Mouse (Mus musculus) midbrain, embryonic 10.5 days (tissue): Measurements from ENCODE around the gene Mnat1. TPM values are rescaled to one million over a fixed set of nuclear protein-coding genes. Genes with fewer than 3 reads are reported as not detected.

ENCODE experiments used
- DNase-seq: peaks from one replicate; pipeline ENCODE4 v3.0.0-alpha.2; 2017; ENCODE audit warnings: low spot score
- H3K27ac ChIP-seq: fragments of 300-500 bp; sonication (generic); replicated peaks from 2 replicates; pipeline ENCODE4 v1.5.1; 2016; ENCODE audit warnings: mild to moderate bottlenecking
- H3K27me3 ChIP-seq: fragments of 300-500 bp; sonication (generic); 2 replicates; pipeline ENCODE4 v1.6.1; 2016; ENCODE audit warnings: low read depth, mild to moderate bottlenecking; ENCODE audit not compliant: poor library complexity, severe bottlenecking
- H3K36me3 ChIP-seq: fragments of 300-500 bp; sonication (generic); 2 replicates; pipeline ENCODE4 v1.6.1; 2016; ENCODE audit warnings: mild to moderate bottlenecking, moderate library complexity
- H3K4me1 ChIP-seq: fragments of 300-500 bp; sonication (generic); 2 replicates; pipeline ENCODE4 v1.6.1; 2016
- H3K4me3 ChIP-seq: fragments of 300-500 bp; sonication (generic); 2 replicates; pipeline ENCODE4 v1.5.1; 2016; ENCODE audit warnings: mild to moderate bottlenecking, moderate library complexity
- H3K9me3 ChIP-seq: fragments of 300-500 bp; sonication (generic); replicated peaks from 2 replicates; pipeline ENCODE4 v1.6.1; 2016; ENCODE audit warnings: mild to moderate bottlenecking
- WGBS: fragments of 180-500 bp; shearing (Covaris S2); methylation state at CpG from one replicate; pipeline ENCODE4 v1.1.7; 2016; 5-methylcytosine and 5-hydroxymethylcytosine counted together
- polyA plus RNA-seq: library from polyadenylated mRNA; unstranded; fragments of >200 nt; fragmentation: Nextera tagmentation; extraction: Ambion mirVana; gene quantifications from 2 replicates; pipeline ENCODE4 v1.2.1, GENCODE M21; 2016

Mnat1 gene
- polyA plus RNA-seq, 1 experiment from 2014 or later = 35.3 TPM

GRCm38 (mm10) chr12:73162408-73163181, 39.1 kb downstream of the Mnat1 start:
- H3K9me3 ChIP-seq = peaks cover 6% of the 10 kb centered on the region; the same call in 1 of the 2 replicates
- WGBS = 81% methylated on average over 13 of the region's 13 CpGs
- H3K4me3 ChIP-seq = no peak overlapping the region
- no peaks in the 10 kb centered on the region for H3K27me3 ChIP-seq
- 0 out of 2 replicates have a peak, but pooled peaks cover 7% of the 10 kb centered on the region for H3K36me3 ChIP-seq
- 0 out of 2 replicates have a peak, but pooled peaks cover 3% of the 10 kb centered on the region for H3K4me1 ChIP-seq
- no peak for DNase-seq
- H3K27ac ChIP-seq = no peak overlapping the region

GRCm38 (mm10) chr12:73170794-73171193, 47.3 kb downstream of the Mnat1 start:
- Histone ChIP-seq H3K4me1 (no peaks in the 10 kb centered on the region), H3K36me3 (peaks cover 19% of the 10 kb centered on the region), H3K4me3 (no peak overlapping the region), H3K9me3 (peaks cover 2% of the 10 kb centered on the region; the same call in 1 of the 2 replicates), H3K27ac (no peak overlapping the region), H3K27me3 (no peaks in the 10 kb centered on the region)
- WGBS = 91% methylated on average over 6 of the region's 6 CpGs
- no peak for DNase-seq

- WGBS = 68% methylated on average over 8 of the region's 8 CpGs
- no peaks in the 10 kb centered on the region for H3K27me3 ChIP-seq
- H3K27ac ChIP-seq = no peak overlapping the region
- no peak overlapping the region for H3K4me3 ChIP-seq
- peaks cover 22% of the 10 kb centered on the region for H3K36me3 ChIP-seq
- no peak for DNase-seq
- H3K9me3 ChIP-seq = no peaks in the 10 kb centered on the region
- no peaks in the 10 kb centered on the region for H3K4me1 ChIP-seq
Measured at GRCm38 (mm10) chr12:73183896-73184295, 60.4 kb downstream of the Mnat1 start.

- H3K4me1 ChIP-seq = no peaks in the 10 kb centered on the region
- no peaks in the 10 kb centered on the region for H3K36me3 ChIP-seq
- WGBS = 94% methylated on average over 6 of the region's 6 CpGs
- DNase-seq = no peak
- no peaks in the 10 kb centered on the region for H3K9me3 ChIP-seq
- H3K27me3 ChIP-seq = no peaks in the 10 kb centered on the region
- no peak overlapping the region for H3K27ac ChIP-seq
- no peak overlapping the region for H3K4me3 ChIP-seq
Measured at GRCm38 (mm10) chr12:73197363-73197762, 73.8 kb downstream of the Mnat1 start.

GRCm38 (mm10) chr12:73198451-73198850, 74.9 kb downstream of the Mnat1 start:
- no peak overlapping the region for H3K4me3 ChIP-seq
- H3K27me3 ChIP-seq = no peaks in the 10 kb centered on the region
- no peak overlapping the region for H3K27ac ChIP-seq
- 85% methylated on average over 1 of the region's 1 CpGs for WGBS
- no peaks in the 10 kb centered on the region for H3K9me3 ChIP-seq
- no peaks in the 10 kb centered on the region for H3K36me3 ChIP-seq
- H3K4me1 ChIP-seq = no peaks in the 10 kb centered on the region
- no peak for DNase-seq

- no peaks in the 10 kb centered on the region for H3K9me3 ChIP-seq
- no peak overlapping the region for H3K27ac ChIP-seq
- H3K36me3 ChIP-seq = no peaks in the 10 kb centered on the region
- no peak overlapping the region for H3K4me3 ChIP-seq
- H3K27me3 ChIP-seq = no peaks in the 10 kb centered on the region
- 71% methylated on average over 7 of the region's 7 CpGs for WGBS
- H3K4me1 ChIP-seq = no peaks in the 10 kb centered on the region
- DNase-seq = no peak
Measured at GRCm38 (mm10) chr12:73199375-73199774, 75.9 kb downstream of the Mnat1 start.

- Histone ChIP-seq H3K27me3 (no peaks in the 10 kb centered on the region), H3K4me1 (0 out of 2 replicates have a peak, but pooled peaks cover under 1% of the 10 kb centered on the region), H3K36me3 (no peaks in the 10 kb centered on the region), H3K4me3 (no peak overlapping the region), H3K27ac (no peak overlapping the region), H3K9me3 (no peaks in the 10 kb centered on the region)
- 58% methylated on average over 3 of the region's 3 CpGs for WGBS
- DNase-seq = no peak
Measured at GRCm38 (mm10) chr12:73201587-73201986, 78.1 kb downstream of the Mnat1 start.

GRCm38 (mm10) chr12:73205710-73206649, 82.5 kb downstream of the Mnat1 start:
- H3K4me3 ChIP-seq = no peak overlapping the region
- H3K27ac ChIP-seq = no peak overlapping the region
- no peaks in the 10 kb centered on the region for H3K36me3 ChIP-seq
- 87% methylated on average over 11 of the region's 11 CpGs for WGBS
- H3K27me3 ChIP-seq = no peaks in the 10 kb centered on the region
- H3K4me1 ChIP-seq = 0 out of 2 replicates have a peak, but pooled peaks cover 3% of the 10 kb centered on the region
- no peak for DNase-seq
- no peaks in the 10 kb centered on the region for H3K9me3 ChIP-seq

- no peaks in the 10 kb centered on the region for H3K36me3 ChIP-seq
- WGBS = 75% methylated on average over 4 of the region's 4 CpGs
- H3K27ac ChIP-seq = no peak overlapping the region
- 0 out of 2 replicates have a peak, but pooled peaks cover 3% of the 10 kb centered on the region for H3K4me1 ChIP-seq
- H3K4me3 ChIP-seq = no peak overlapping the region
- no peak for DNase-seq
- H3K9me3 ChIP-seq = no peaks in the 10 kb centered on the region
- H3K27me3 ChIP-seq = no peaks in the 10 kb centered on the region
Measured at GRCm38 (mm10) chr12:73207008-73207407, 83.5 kb downstream of the Mnat1 start.

GRCm38 (mm10) chr12:73207461-73207860, 83.9 kb downstream of the Mnat1 start:
- Histone ChIP-seq H3K36me3 (no peaks in the 10 kb centered on the region), H3K9me3 (no peaks in the 10 kb centered on the region), H3K27ac (no peak overlapping the region), H3K4me1 (0 out of 2 replicates have a peak, but pooled peaks cover 3% of the 10 kb centered on the region), H3K27me3 (no peaks in the 10 kb centered on the region), H3K4me3 (no peak overlapping the region)
- WGBS = 74% methylated on average over 1 of the region's 1 CpGs
- DNase-seq = no peak

- H3K36me3 ChIP-seq = no peaks in the 10 kb centered on the region
- H3K4me3 ChIP-seq = no peak overlapping the region
- 0 out of 2 replicates have a peak, but pooled peaks cover 3% of the 10 kb centered on the region for H3K4me1 ChIP-seq
- no peak overlapping the region for H3K27ac ChIP-seq
- no peaks in the 10 kb centered on the region for H3K27me3 ChIP-seq
- no peak for DNase-seq
- no peaks in the 10 kb centered on the region for H3K9me3 ChIP-seq
- 88% methylated on average over 4 of the region's 4 CpGs for WGBS
Measured at GRCm38 (mm10) chr12:73208518-73208917, 85.0 kb downstream of the Mnat1 start.

GRCm38 (mm10) chr12:73209117-73209516, 85.6 kb downstream of the Mnat1 start:
- WGBS = 68% methylated on average over 1 of the region's 1 CpGs
- H3K4me1 ChIP-seq = 0 out of 2 replicates have a peak, but pooled peaks cover 3% of the 10 kb centered on the region

More at GRCm38 (mm10) chr12:73209117-73209516, 85.6 kb downstream of the Mnat1 start:
- no peaks in the 10 kb centered on the region for H3K36me3 ChIP-seq
- no peaks in the 10 kb centered on the region for H3K9me3 ChIP-seq
- no peak overlapping the region for H3K4me3 ChIP-seq
- H3K27ac ChIP-seq = no peak overlapping the region
- DNase-seq = no peak
- no peaks in the 10 kb centered on the region for H3K27me3 ChIP-seq
